Mouse (Mus musculus): ENCODE data around the gene Comtd1. TPM values are rescaled to one million over a fixed set of nuclear protein-coding genes. Genes with fewer than 3 reads are reported as not detected.

The Comtd1 gene
- polyA plus RNA-seq, 1 experiment from 2014 or later: 55.0 TPM

- WGBS: 93% methylated on average over 5 of the region's 5 CpGs
- no peak overlapping the region for H3K9ac ChIP-seq (replicated peaks; ENCODE audit: low read depth, low read length)
- peaks cover 52% of the 10 kb centered on the region for H3K36me3 ChIP-seq (ENCODE audit: control insufficient read depth, insufficient read depth, low read length)
- H3K4me2 ChIP-seq (ENCODE audit: low read depth, low read length): no peak overlapping the region
- ATAC-seq (ENCODE audit: low read depth): no peak
- H3K4me1 ChIP-seq (ENCODE audit: control insufficient read depth, insufficient read depth, low read length): no peaks in the 10 kb centered on the region
- H3K9me3 ChIP-seq (ENCODE audit: control insufficient read depth, low read length): no peaks in the 10 kb centered on the region
- no peak overlapping the region for H3K27ac ChIP-seq (ENCODE audit: low read depth, low read length)
- no peaks in the 10 kb centered on the region for H3K27me3 ChIP-seq (ENCODE audit: control insufficient read depth, insufficient read depth, low read length)
- H3K4me3 ChIP-seq (ENCODE audit: low read depth, low read length): no peak overlapping the region
These were observed 6.8 kb downstream of the Comtd1 start for GRCm38 (mm10) chr14:21841819-21842592.

GRCm38 (mm10) chr14:21838336-21839017, 10.3 kb downstream of the Comtd1 start:
- Histone ChIP-seq H3K4me1 (ENCODE audit: control insufficient read depth, insufficient read depth, low read length) (peaks cover 1% of the 10 kb centered on the region), H3K9me3 (ENCODE audit: control insufficient read depth, low read length) (no peaks in the 10 kb centered on the region), H3K4me2 (ENCODE audit: low read depth, low read length) (no peak overlapping the region), H3K27me3 (ENCODE audit: control insufficient read depth, insufficient read depth, low read length) (no peaks in the 10 kb centered on the region), H3K27ac (ENCODE audit: low read depth, low read length) (no peak overlapping the region), H3K36me3 (ENCODE audit: control insufficient read depth, insufficient read depth, low read length) (peaks cover 30% of the 10 kb centered on the region), H3K9ac (replicated peaks; ENCODE audit: low read depth, low read length) (no peak overlapping the region), H3K4me3 (ENCODE audit: low read depth, low read length) (no peak overlapping the region)
- WGBS: 86% methylated on average over 8 of the region's 8 CpGs
- ATAC-seq (ENCODE audit: low read depth): no peak

- Histone ChIP-seq H3K27me3 (ENCODE audit: control insufficient read depth, insufficient read depth, low read length) (no peaks in the 10 kb centered on the region), H3K4me3 (ENCODE audit: low read depth, low read length) (peak overlapping the region; percentile 91), H3K4me1 (ENCODE audit: control insufficient read depth, insufficient read depth, low read length) (peaks cover 14% of the 10 kb centered on the region), H3K9ac (replicated peaks; ENCODE audit: low read depth, low read length) (peak overlapping the region; percentile 85), H3K4me2 (ENCODE audit: low read depth, low read length) (peak overlapping the region; percentile 75), H3K36me3 (ENCODE audit: control insufficient read depth, insufficient read depth, low read length) (no peaks in the 10 kb centered on the region; the same call in 1 of the 2 replicates), H3K27ac (ENCODE audit: low read depth, low read length) (peak overlapping the region; percentile 92), H3K9me3 (ENCODE audit: control insufficient read depth, low read length) (no peaks in the 10 kb centered on the region)
- under 1% methylated on average over 28 of the region's 28 CpGs for WGBS
- peak; percentile 10 for ATAC-seq (ENCODE audit: low read depth)
These were observed 16.9 kb downstream of the Comtd1 start for GRCm38 (mm10) chr14:21831830-21832403.

GRCm38 (mm10) chr14:21830876-21831767, 17.7 kb downstream of the Comtd1 start:
- Histone ChIP-seq H3K9ac (replicated peaks; ENCODE audit: low read depth, low read length) (peak overlapping the region; percentile 85), H3K9me3 (ENCODE audit: control insufficient read depth, low read length) (no peaks in the 10 kb centered on the region)

GRCm38 (mm10) chr14:21825786-21826491, 22.8 kb downstream of the Comtd1 start:
- Histone ChIP-seq H3K36me3 (ENCODE audit: control insufficient read depth, insufficient read depth, low read length) (no peaks in the 10 kb centered on the region), H3K4me2 (ENCODE audit: low read depth, low read length) (no peak overlapping the region), H3K27ac (ENCODE audit: low read depth, low read length) (no peak overlapping the region), H3K4me1 (ENCODE audit: control insufficient read depth, insufficient read depth, low read length) (no peaks in the 10 kb centered on the region), H3K4me3 (ENCODE audit: low read depth, low read length) (no peak overlapping the region), H3K9ac (replicated peaks; ENCODE audit: low read depth, low read length) (no peak overlapping the region), H3K27me3 (ENCODE audit: control insufficient read depth, insufficient read depth, low read length) (no peaks in the 10 kb centered on the region), H3K9me3 (ENCODE audit: control insufficient read depth, low read length) (no peaks in the 10 kb centered on the region)
- 76% methylated on average over 9 of the region's 9 CpGs for WGBS
- ATAC-seq (ENCODE audit: low read depth): no peak

More at GRCm38 (mm10) chr14:21830876-21831767, 17.7 kb downstream of the Comtd1 start:
- Histone ChIP-seq H3K36me3 (ENCODE audit: control insufficient read depth, insufficient read depth, low read length) (no peaks in the 10 kb centered on the region; the same call in 1 of the 2 replicates), H3K27ac (ENCODE audit: low read depth, low read length) (peak overlapping the region; percentile 92), H3K4me1 (ENCODE audit: control insufficient read depth, insufficient read depth, low read length) (peaks cover 14% of the 10 kb centered on the region), H3K27me3 (ENCODE audit: control insufficient read depth, insufficient read depth, low read length) (no peaks in the 10 kb centered on the region), H3K4me2 (ENCODE audit: low read depth, low read length) (peak overlapping the region; percentile 75), H3K4me3 (ENCODE audit: low read depth, low read length) (peak overlapping the region; percentile 91)
- WGBS: under 1% methylated on average over 66 of the region's 73 CpGs
- peak; percentile 97 for ATAC-seq (ENCODE audit: low read depth)

GRCm38 (mm10) chr14:21824938-21825337, 23.8 kb downstream of the Comtd1 start, which contains the start of gene Vdac2:
TSS of gene Vdac2 (plus strand) at chr14:21825238.
- H3K4me2 ChIP-seq (ENCODE audit: low read depth, low read length): no peak within 1 kb of the TSS
- H3K27ac ChIP-seq (ENCODE audit: low read depth, low read length): no peak within 1 kb of the TSS
- H3K4me1 ChIP-seq (ENCODE audit: control insufficient read depth, insufficient read depth, low read length): no peaks in the 10 kb centered on the region
- ATAC-seq (ENCODE audit: low read depth): no peak
- no peak within 1 kb of the TSS for H3K9ac ChIP-seq (replicated peaks; ENCODE audit: low read depth, low read length)
- no peaks in the 10 kb centered on the region for H3K9me3 ChIP-seq (ENCODE audit: control insufficient read depth, low read length)
- no peaks in the 10 kb centered on the region for H3K27me3 ChIP-seq (ENCODE audit: control insufficient read depth, insufficient read depth, low read length)
- H3K36me3 ChIP-seq (ENCODE audit: control insufficient read depth, insufficient read depth, low read length): no peaks in the 10 kb centered on the region
- no peak within 1 kb of the TSS for H3K4me3 ChIP-seq (ENCODE audit: low read depth, low read length)
- WGBS: 73% methylated on average over 2 of the region's 2 CpGs

- ATAC-seq (ENCODE audit: low read depth): no peak
- Histone ChIP-seq H3K4me2 (ENCODE audit: low read depth, low read length) (no peak overlapping the region), H3K27ac (ENCODE audit: low read depth, low read length) (no peak overlapping the region)
These were observed 24.9 kb downstream of the Comtd1 start for GRCm38 (mm10) chr14:21823897-21824296.

GRCm38 (mm10) chr14:21822795-21823374, 25.9 kb downstream of the Comtd1 start:
- ATAC-seq (ENCODE audit: low read depth): peak; percentile 24; the same call in 1 of the 2 replicates
- Histone ChIP-seq H3K27me3 (ENCODE audit: control insufficient read depth, insufficient read depth, low read length) (no peaks in the 10 kb centered on the region), H3K9ac (replicated peaks; ENCODE audit: low read depth, low read length) (no peak overlapping the region), H3K27ac (ENCODE audit: low read depth, low read length) (no peak overlapping the region), H3K4me1 (ENCODE audit: control insufficient read depth, insufficient read depth, low read length) (no peaks in the 10 kb centered on the region), H3K4me3 (ENCODE audit: low read depth, low read length) (no peak overlapping the region), H3K4me2 (ENCODE audit: low read depth, low read length) (no peak overlapping the region), H3K9me3 (ENCODE audit: control insufficient read depth, low read length) (no peaks in the 10 kb centered on the region), H3K36me3 (ENCODE audit: control insufficient read depth, insufficient read depth, low read length) (no peaks in the 10 kb centered on the region)
- 56% methylated on average over 7 of the region's 7 CpGs for WGBS

More at GRCm38 (mm10) chr14:21823897-21824296, 24.9 kb downstream of the Comtd1 start:
- Histone ChIP-seq H3K4me3 (ENCODE audit: low read depth, low read length) (no peak overlapping the region), H3K9ac (replicated peaks; ENCODE audit: low read depth, low read length) (no peak overlapping the region), H3K9me3 (ENCODE audit: control insufficient read depth, low read length) (no peaks in the 10 kb centered on the region), H3K27me3 (ENCODE audit: control insufficient read depth, insufficient read depth, low read length) (no peaks in the 10 kb centered on the region), H3K36me3 (ENCODE audit: control insufficient read depth, insufficient read depth, low read length) (no peaks in the 10 kb centered on the region), H3K4me1 (ENCODE audit: control insufficient read depth, insufficient read depth, low read length) (no peaks in the 10 kb centered on the region)
- WGBS: 79% methylated on average over 7 of the region's 7 CpGs
